Mouse (Mus musculus) intestine, embryonic 16.5 days (tissue): ENCODE measurements around the gene Ntn4. TPM values are rescaled to one million over a fixed set of nuclear protein-coding genes. Genes with fewer than 3 reads are reported as not detected.

Source experiments
- ATAC-seq: fragments of 200-750 bp; cut with Nextera tagmentation; 2 replicates; pipeline ENCODE4 v1.8.0; 2017; ENCODE audit warnings: moderate TSS enrichment, moderate library complexity
- H3K27ac ChIP-seq: fragments of 300-500 bp; sonication (generic); 2 replicates; pipeline ENCODE4 v1.5.1; 2014; ENCODE audit warnings: mild to moderate bottlenecking, low read length
- H3K27me3 ChIP-seq: fragments of 300-500 bp; sonication (generic); replicated peaks from 2 replicates; pipeline ENCODE4 v1.6.1; 2014; ENCODE audit warnings: low read length, control low read depth, mixed read lengths; ENCODE audit not compliant: control insufficient read depth, insufficient read depth
- H3K36me3 ChIP-seq: fragments of 300-500 bp; sonication (generic); 2 replicates; pipeline ENCODE4 v1.6.1; 2014; ENCODE audit warnings: low read length, control low read depth; ENCODE audit not compliant: control insufficient read depth, insufficient read depth
- H3K4me1 ChIP-seq: fragments of 300-500 bp; sonication (generic); 2 replicates; pipeline ENCODE4 v1.6.1; 2014; ENCODE audit warnings: low read length, control low read depth, mixed read lengths; ENCODE audit not compliant: control insufficient read depth, insufficient read depth
- H3K4me2 ChIP-seq: fragments of 300-500 bp; sonication (generic); 2 replicates; pipeline ENCODE4 v1.6.1; 2014; ENCODE audit warnings: low read depth, low read length, control low read depth
- H3K4me3 ChIP-seq: fragments of 300-500 bp; sonication (generic); 2 replicates; pipeline ENCODE4 v1.5.1; 2014; ENCODE audit warnings: mild to moderate bottlenecking, low read length
- H3K9ac ChIP-seq: fragments of 300-500 bp; sonication (generic); 2 replicates; pipeline ENCODE4 v1.6.1; 2014; ENCODE audit warnings: low read depth, low read length
- H3K9me3 ChIP-seq: fragments of 300-500 bp; sonication (generic); 2 replicates; pipeline ENCODE4 v1.6.1; 2016; ENCODE audit warnings: low read length, control low read depth; ENCODE audit not compliant: control insufficient read depth
- WGBS: fragments of 180-500 bp; shearing (Covaris S2); extraction: QIAGEN DNeasy Blood & Tissue Kit; methylation state at CpG from one replicate; pipeline ENCODE4 v1.1.7; 2014; 5-methylcytosine and 5-hydroxymethylcytosine counted together
- polyA plus RNA-seq: library from polyadenylated mRNA; unstranded; fragments of >200 nt; fragmentation: Nextera tagmentation; extraction: Ambion mirVana; gene quantifications from 2 replicates; pipeline ENCODE4 v1.2.1, GENCODE M21; 2015

Gene Ntn4
- polyA plus RNA-seq, 1 experiment from 2014 or later = 0.23 TPM

DNA sequence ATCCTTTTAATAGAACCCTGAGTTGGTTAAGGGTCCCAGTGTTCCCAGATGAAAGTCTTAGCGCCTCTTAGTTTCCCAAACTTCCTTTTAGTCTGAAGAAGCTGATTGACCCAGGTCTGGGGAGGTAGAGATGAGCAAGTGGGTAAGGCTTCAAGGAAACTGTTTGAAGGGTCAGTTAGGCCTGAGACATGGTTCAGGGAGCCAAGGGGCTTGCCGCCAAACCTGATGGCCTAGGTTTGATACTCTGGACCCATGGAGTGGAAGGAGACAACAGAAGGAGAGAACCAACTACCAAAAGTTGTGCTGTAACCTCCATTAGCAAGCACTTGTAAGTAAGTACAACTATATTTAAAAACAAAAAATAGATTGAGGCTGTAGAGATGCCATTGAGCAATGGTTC lies 6.5 kb upstream of the Ntn4 start:
- Histone ChIP-seq H3K36me3 (no peaks in the 10 kb centered on the region), H3K9me3 (no peaks in the 10 kb centered on the region), H3K4me2 (no peak overlapping the region), H3K9ac (no peak overlapping the region), H3K4me3 (no peak overlapping the region), H3K4me1 (no peaks in the 10 kb centered on the region), H3K27ac (no peak overlapping the region), H3K27me3 (0 out of 2 replicates have a peak, but pooled peaks cover 3% of the 10 kb centered on the region)
- WGBS = 94% methylated on average over 2 of the region's 2 CpGs
- ATAC-seq = no peak

GRCm38 (mm10) chr10:93635941-93636340 lies 4.5 kb upstream of the Ntn4 start:
- no peak for ATAC-seq
- Histone ChIP-seq H3K4me2 (no peak overlapping the region), H3K4me3 (no peak overlapping the region), H3K27me3 (0 out of 2 replicates have a peak, but pooled peaks cover 6% of the 10 kb centered on the region), H3K9ac (no peak overlapping the region), H3K27ac (no peak overlapping the region), H3K36me3 (no peaks in the 10 kb centered on the region), H3K9me3 (no peaks in the 10 kb centered on the region), H3K4me1 (peaks cover 5% of the 10 kb centered on the region)
- WGBS = 44% methylated on average over 9 of the region's 9 CpGs

GRCm38 (mm10) chr10:93640953-93641820 lies 706 bp downstream of the Ntn4 start:
- H3K4me1 ChIP-seq = peaks cover 10% of the 10 kb centered on the region
- H3K27me3 ChIP-seq = 0 out of 2 replicates have a peak, but pooled peaks cover 6% of the 10 kb centered on the region
- whole genome bisulfite sequencing = under 1% methylated on average over 60 of the region's 73 CpGs
- peak overlapping the region; percentile 100 for H3K4me2 ChIP-seq
- H3K36me3 ChIP-seq = no peaks in the 10 kb centered on the region
- ATAC-seq = peak; percentile 71
- H3K27ac ChIP-seq = no peak overlapping the region
- H3K4me3 ChIP-seq = peak overlapping the region; percentile 79
- H3K9me3 ChIP-seq = no peaks in the 10 kb centered on the region
- peak overlapping the region; percentile 74 for H3K9ac ChIP-seq

DNA sequence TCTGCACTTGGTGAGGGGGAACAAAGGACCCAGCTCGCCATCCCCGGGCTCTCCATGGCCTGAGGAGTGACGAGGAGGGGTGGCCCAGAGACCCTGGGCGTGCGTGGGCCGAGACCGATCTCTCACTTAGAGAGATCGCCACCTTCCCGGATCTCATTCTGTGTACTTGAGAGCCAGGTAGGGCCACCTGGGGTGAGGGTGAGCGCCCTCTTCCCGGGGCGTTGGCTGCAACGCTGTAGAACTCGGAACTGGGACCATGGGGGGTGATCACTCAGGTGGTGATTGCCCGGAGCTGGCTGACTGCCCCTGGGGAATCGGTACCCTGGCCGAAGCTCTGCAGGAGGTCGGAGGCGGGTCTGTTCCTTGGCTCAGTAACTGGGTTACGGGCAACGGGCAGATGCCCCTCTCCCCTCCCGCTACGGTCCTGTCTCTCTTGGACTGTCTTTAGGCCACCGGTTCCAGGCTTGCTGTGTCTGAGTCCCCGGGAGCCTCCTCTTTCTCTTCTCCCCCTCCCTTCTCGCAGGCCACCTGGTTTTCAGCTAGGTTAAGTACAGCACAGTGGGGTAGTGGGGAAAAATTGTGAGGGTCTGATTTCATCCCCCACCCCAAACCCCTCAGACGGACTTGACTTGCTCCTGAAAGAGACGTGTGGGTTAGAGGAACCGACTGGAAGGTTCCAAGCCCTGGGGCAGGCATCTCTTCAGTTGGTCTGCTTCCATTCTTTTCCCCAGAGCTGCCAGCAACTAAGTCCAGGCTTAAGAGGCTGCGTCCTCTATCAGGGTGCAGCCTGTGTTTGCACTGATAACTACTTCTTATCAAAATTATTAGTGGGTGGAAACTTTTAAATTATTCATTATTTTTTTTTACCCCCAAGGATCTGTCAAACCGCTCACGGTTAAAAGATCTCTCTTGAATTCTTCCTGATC lies 1.6 kb downstream of the Ntn4 start:
- Histone ChIP-seq H3K9ac (peak overlapping the region; percentile 74), H3K36me3 (no peaks in the 10 kb centered on the region), H3K4me2 (peak overlapping the region; percentile 100), H3K27me3 (0 out of 2 replicates have a peak, but pooled peaks cover 6% of the 10 kb centered on the region), H3K27ac (no peak overlapping the region), H3K9me3 (no peaks in the 10 kb centered on the region), H3K4me1 (peaks cover 10% of the 10 kb centered on the region), H3K4me3 (peak overlapping the region; percentile 79)
- WGBS = 6% methylated on average over 32 of the region's 32 CpGs
- ATAC-seq = peak; percentile 45

DNA sequence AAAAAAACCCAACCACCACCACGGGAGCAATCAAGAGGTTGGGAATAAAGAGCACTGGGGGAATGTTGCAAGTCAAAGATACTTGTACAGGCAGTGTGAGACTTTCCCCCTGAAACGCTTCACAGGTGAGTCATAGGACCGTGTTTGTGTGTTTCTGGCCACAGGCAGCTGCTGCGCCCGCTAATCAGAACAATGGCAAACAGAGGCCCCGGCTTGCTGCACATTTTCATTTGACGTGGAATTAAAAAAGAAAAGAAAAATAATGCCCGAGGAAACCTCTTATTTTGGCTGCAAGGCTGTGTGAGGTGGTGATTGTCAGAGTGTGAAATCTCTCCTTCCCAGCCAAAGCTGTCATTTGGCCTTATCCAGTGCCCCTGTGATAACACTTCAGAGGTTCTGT lies 2.4 kb downstream of the Ntn4 start:
- Histone ChIP-seq H3K9ac (no peak overlapping the region), H3K27ac (no peak overlapping the region), H3K4me3 (no peak overlapping the region), H3K4me2 (no peak overlapping the region), H3K27me3 (0 out of 2 replicates have a peak, but pooled peaks cover 6% of the 10 kb centered on the region), H3K4me1 (peaks cover 10% of the 10 kb centered on the region), H3K9me3 (no peaks in the 10 kb centered on the region), H3K36me3 (no peaks in the 10 kb centered on the region)
- peak; percentile 44; the same call in 1 of the 2 replicates for ATAC-seq
- 34% methylated on average over 8 of the region's 8 CpGs for WGBS

GRCm38 (mm10) chr10:93644451-93644941 lies 4.0 kb downstream of the Ntn4 start:
- no peak overlapping the region for H3K9ac ChIP-seq
- H3K27me3 ChIP-seq = 0 out of 2 replicates have a peak, but pooled peaks cover 3% of the 10 kb centered on the region
- H3K27ac ChIP-seq = no peak overlapping the region
- no peak for ATAC-seq
- H3K4me3 ChIP-seq = no peak overlapping the region
- H3K4me1 ChIP-seq = peaks cover 10% of the 10 kb centered on the region
- H3K9me3 ChIP-seq = no peaks in the 10 kb centered on the region
- no peaks in the 10 kb centered on the region for H3K36me3 ChIP-seq
- no peak overlapping the region for H3K4me2 ChIP-seq
- 88% methylated on average over 12 of the region's 12 CpGs for WGBS

- Histone ChIP-seq H3K9me3 (no peaks in the 10 kb centered on the region), H3K4me3 (no peak overlapping the region), H3K27me3 (no peaks in the 10 kb centered on the region), H3K9ac (no peak overlapping the region), H3K36me3 (no peaks in the 10 kb centered on the region), H3K4me1 (no peaks in the 10 kb centered on the region), H3K4me2 (no peak overlapping the region), H3K27ac (no peak overlapping the region)
- WGBS = 87% methylated on average over 10 of the region's 10 CpGs
- ATAC-seq = no peak; the same call in 1 of the 2 replicates
Observed at GRCm38 (mm10) chr10:93647655-93648561, 7.4 kb downstream of the Ntn4 start.

DNA sequence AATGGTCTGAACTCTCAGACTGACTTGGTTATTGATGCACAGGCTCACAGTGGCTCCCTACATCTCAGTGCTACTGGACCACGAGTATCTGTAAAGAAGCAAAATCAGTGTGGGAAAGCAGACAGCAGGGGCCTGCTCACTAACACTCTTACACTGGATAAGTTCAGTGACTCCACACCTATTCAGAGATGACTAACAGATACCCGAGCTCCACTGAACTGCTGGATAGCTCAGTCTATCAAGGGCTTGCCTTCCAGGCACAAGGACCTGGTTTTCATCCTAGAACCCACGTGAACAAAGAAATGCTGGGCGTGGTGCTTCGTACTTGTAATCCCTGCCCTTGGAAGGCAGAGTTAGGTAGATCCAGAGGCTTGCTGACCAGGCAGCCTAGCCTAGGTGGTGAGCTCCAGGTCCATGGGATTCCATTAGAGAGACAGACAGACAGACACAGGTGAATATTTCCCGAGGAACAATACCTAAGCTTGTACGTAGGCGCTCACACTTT lies 8.2 kb downstream of the Ntn4 start:
- Histone ChIP-seq H3K36me3 (no peaks in the 10 kb centered on the region), H3K4me2 (no peak overlapping the region), H3K4me1 (no peaks in the 10 kb centered on the region), H3K27ac (no peak overlapping the region), H3K4me3 (no peak overlapping the region), H3K9ac (no peak overlapping the region), H3K27me3 (no peaks in the 10 kb centered on the region), H3K9me3 (no peaks in the 10 kb centered on the region)
- ATAC-seq = no peak
- WGBS = 83% methylated on average over 8 of the region's 8 CpGs
